Mouse (Mus musculus): ENCODE results near the gene Luzp1. TPM values are rescaled to one million over a fixed set of nuclear protein-coding genes. Genes with fewer than 3 reads are reported as not detected.

Gene Luzp1
- polyA plus RNA-seq, 1 experiment from 2014 or later: 140 TPM

GRCm38 (mm10) chr4:136546279-136547045 is 76.9 kb downstream of the Luzp1 start:
- no peak for TF ChIP-seq CTCF (IDR thresholded peaks at IDR 0.05; ENCODE audit: low read depth)
- Histone ChIP-seq H3K9me3 (ENCODE audit: low read depth, low read length) (no peaks in the 10 kb centered on the region), H3K27ac (ENCODE audit: low read depth) (no peak overlapping the region), H3K4me2 (no peak overlapping the region), H3K36me3 (ENCODE audit: insufficient read depth) (peaks cover 99% of the 10 kb centered on the region), H3K4me3 (ENCODE audit: low read depth, low read length) (no peak overlapping the region), H3K27me3 (ENCODE audit: insufficient read depth, low read length) (no peaks in the 10 kb centered on the region), H3K4me1 (ENCODE audit: insufficient read depth) (no peaks in the 10 kb centered on the region), H3K9ac (no peak overlapping the region)
- ATAC-seq (ENCODE audit: insufficient read depth) (no peak), DNase-seq (no peak)
- WGBS: 58% methylated on average over 3 of the region's 3 CpGs

DNA sequence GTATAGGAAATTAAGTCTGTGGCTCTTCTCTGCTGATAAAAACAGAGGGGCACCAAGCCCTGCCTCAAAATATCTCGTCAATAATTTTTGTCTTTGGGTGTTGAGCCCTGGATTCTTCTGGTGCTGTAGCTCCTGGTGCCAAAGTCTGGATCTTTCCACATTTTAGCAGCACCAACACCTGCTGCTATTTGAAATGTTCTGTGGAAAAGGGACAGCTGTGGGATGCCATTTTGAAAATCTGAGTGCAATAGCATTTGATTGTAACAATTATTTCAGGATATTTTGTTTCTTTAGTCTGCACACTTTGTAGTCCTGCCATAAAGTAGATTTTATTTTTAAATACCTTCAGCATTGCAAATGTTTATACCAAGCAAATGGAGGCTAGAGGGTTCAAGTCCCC is 78.2 kb downstream of the Luzp1 start:
- WGBS: 84% methylated on average over 1 of the region's 1 CpGs
- H3K4me2 ChIP-seq: no peak overlapping the region
- H3K4me3 ChIP-seq (ENCODE audit: low read depth, low read length): no peak overlapping the region
- DNase-seq: no peak
- H3K27me3 ChIP-seq (ENCODE audit: insufficient read depth, low read length): no peaks in the 10 kb centered on the region
- ATAC-seq (ENCODE audit: insufficient read depth): no peak
- H3K27ac ChIP-seq (ENCODE audit: low read depth): no peak overlapping the region
- H3K4me1 ChIP-seq (ENCODE audit: insufficient read depth): no peaks in the 10 kb centered on the region
- no peaks in the 10 kb centered on the region for H3K9me3 ChIP-seq (ENCODE audit: low read depth, low read length)
- no peak for TF ChIP-seq CTCF (IDR thresholded peaks at IDR 0.05; ENCODE audit: low read depth)
- H3K9ac ChIP-seq: no peak overlapping the region
- H3K36me3 ChIP-seq (ENCODE audit: insufficient read depth): peaks cover 99% of the 10 kb centered on the region

DNA sequence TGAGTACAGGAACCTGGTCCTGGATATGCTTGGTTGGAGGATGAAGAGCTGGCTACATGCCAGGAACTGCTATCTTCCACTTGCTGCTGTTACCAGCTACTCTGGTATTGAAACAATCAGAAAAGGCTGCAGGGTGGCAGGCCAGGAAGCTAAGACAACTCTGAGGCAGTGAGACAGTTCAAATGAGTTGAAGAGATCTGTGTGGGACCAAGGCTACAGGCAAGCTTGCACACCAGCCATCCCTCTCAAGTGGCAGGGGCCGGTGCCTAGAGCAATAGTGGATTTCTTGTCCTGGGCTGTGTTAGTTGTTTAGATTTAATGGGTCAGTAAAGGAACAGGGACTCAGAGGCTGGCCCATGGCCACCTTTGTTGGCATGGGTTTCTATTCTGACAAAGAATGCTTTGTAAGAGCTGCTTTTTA is 78.8 kb downstream of the Luzp1 start:
- Histone ChIP-seq H3K9ac (no peak overlapping the region), H3K27ac (ENCODE audit: low read depth) (no peak overlapping the region), H3K4me1 (ENCODE audit: insufficient read depth) (no peaks in the 10 kb centered on the region), H3K36me3 (ENCODE audit: insufficient read depth) (peaks cover 99% of the 10 kb centered on the region), H3K27me3 (ENCODE audit: insufficient read depth, low read length) (no peaks in the 10 kb centered on the region), H3K9me3 (ENCODE audit: low read depth, low read length) (no peaks in the 10 kb centered on the region), H3K4me3 (ENCODE audit: low read depth, low read length) (no peak overlapping the region), H3K4me2 (no peak overlapping the region)
- peak; percentile 36 for DNase-seq
- TF ChIP-seq CTCF (IDR thresholded peaks at IDR 0.05; ENCODE audit: low read depth): no peak
- WGBS: 85% methylated on average over 1 of the region's 1 CpGs
- ATAC-seq (ENCODE audit: insufficient read depth): no peak

- H3K27me3 ChIP-seq (ENCODE audit: insufficient read depth, low read length): no peaks in the 10 kb centered on the region
- no peaks in the 10 kb centered on the region for H3K9me3 ChIP-seq (ENCODE audit: low read depth, low read length)
- H3K4me3 ChIP-seq (ENCODE audit: low read depth, low read length): no peak overlapping the region
- ATAC-seq (ENCODE audit: insufficient read depth): no peak
- H3K9ac ChIP-seq: no peak overlapping the region
- peaks cover 96% of the 10 kb centered on the region for H3K36me3 ChIP-seq (ENCODE audit: insufficient read depth)
- no peak overlapping the region for H3K27ac ChIP-seq (ENCODE audit: low read depth)
- no peak overlapping the region for H3K4me2 ChIP-seq
- no peak for TF ChIP-seq CTCF (IDR thresholded peaks at IDR 0.05; ENCODE audit: low read depth)
- no peak for DNase-seq
- H3K4me1 ChIP-seq (ENCODE audit: insufficient read depth): no peaks in the 10 kb centered on the region
- 71% methylated on average over 1 of the region's 1 CpGs for WGBS
Observed at GRCm38 (mm10) chr4:136553108-136553507, 83.5 kb downstream of the Luzp1 start.

- H3K27ac ChIP-seq (ENCODE audit: low read depth): no peak overlapping the region
- no peaks in the 10 kb centered on the region for H3K9me3 ChIP-seq (ENCODE audit: low read depth, low read length)
- no peak overlapping the region for H3K4me2 ChIP-seq
- H3K36me3 ChIP-seq (ENCODE audit: insufficient read depth): peaks cover 86% of the 10 kb centered on the region
- H3K27me3 ChIP-seq (ENCODE audit: insufficient read depth, low read length): no peaks in the 10 kb centered on the region
- TF ChIP-seq CTCF (IDR thresholded peaks at IDR 0.05; ENCODE audit: low read depth): no peak
- WGBS: 80% methylated on average over 2 of the region's 2 CpGs
- H3K9ac ChIP-seq: no peak overlapping the region
- H3K4me1 ChIP-seq (ENCODE audit: insufficient read depth): no peaks in the 10 kb centered on the region
- H3K4me3 ChIP-seq (ENCODE audit: low read depth, low read length): no peak overlapping the region
- DNase-seq (no peak), ATAC-seq (ENCODE audit: insufficient read depth) (no peak)
Observed at GRCm38 (mm10) chr4:136557638-136558037, 88.1 kb downstream of the Luzp1 start.

GRCm38 (mm10) chr4:136559690-136560089 is 90.1 kb downstream of the Luzp1 start:
- Histone ChIP-seq H3K9ac (no peak overlapping the region), H3K4me1 (ENCODE audit: insufficient read depth) (no peaks in the 10 kb centered on the region), H3K4me3 (ENCODE audit: low read depth, low read length) (no peak overlapping the region), H3K9me3 (ENCODE audit: low read depth, low read length) (no peaks in the 10 kb centered on the region), H3K4me2 (no peak overlapping the region), H3K27ac (ENCODE audit: low read depth) (no peak overlapping the region), H3K36me3 (ENCODE audit: insufficient read depth) (peaks cover 84% of the 10 kb centered on the region), H3K27me3 (ENCODE audit: insufficient read depth, low read length) (no peaks in the 10 kb centered on the region)
- no peak for TF ChIP-seq CTCF (IDR thresholded peaks at IDR 0.05; ENCODE audit: low read depth)
- 80% methylated on average over 2 of the region's 2 CpGs for WGBS
- ATAC-seq (ENCODE audit: insufficient read depth) (no peak), DNase-seq (no peak)

DNA sequence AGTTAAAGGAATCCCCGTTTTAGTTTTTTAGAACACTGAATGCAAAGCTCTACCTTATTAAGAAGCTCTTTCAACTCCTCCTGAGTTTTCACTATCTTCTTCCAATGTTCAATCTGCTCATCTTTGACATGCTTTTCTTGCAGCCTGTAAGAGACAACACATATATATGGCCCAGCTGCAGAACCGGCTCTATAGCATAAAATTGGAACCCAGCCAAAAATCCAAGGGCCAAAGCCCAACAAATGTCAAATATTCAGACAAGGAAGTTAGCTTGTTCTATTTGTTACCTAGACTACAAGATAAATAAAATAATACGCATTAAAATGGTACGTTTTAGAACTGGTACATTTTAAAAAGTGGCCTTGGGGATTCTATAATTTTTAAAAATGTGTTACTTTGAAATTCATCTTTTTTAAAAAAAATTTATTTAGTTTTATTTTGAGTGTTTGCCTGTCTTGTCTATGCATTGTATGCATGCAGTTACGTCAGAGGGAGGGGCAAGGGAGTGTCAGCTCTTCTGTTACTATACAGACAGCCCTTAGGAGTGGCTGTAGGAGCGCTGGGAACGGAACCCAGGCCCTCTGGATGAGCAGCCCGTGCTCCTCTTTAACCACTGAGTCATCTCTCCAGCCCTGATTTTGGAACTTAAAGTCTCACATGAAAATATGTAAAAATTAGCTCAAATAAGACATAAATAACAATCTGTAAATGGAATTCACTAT is 90.9 kb downstream of the Luzp1 start:
- 67% methylated on average over 8 of the region's 8 CpGs for WGBS
- Histone ChIP-seq H3K4me3 (ENCODE audit: low read depth, low read length) (no peak overlapping the region), H3K36me3 (ENCODE audit: insufficient read depth) (peaks cover 85% of the 10 kb centered on the region), H3K9me3 (ENCODE audit: low read depth, low read length) (no peaks in the 10 kb centered on the region), H3K27me3 (ENCODE audit: insufficient read depth, low read length) (no peaks in the 10 kb centered on the region), H3K4me1 (ENCODE audit: insufficient read depth) (no peaks in the 10 kb centered on the region), H3K4me2 (no peak overlapping the region), H3K9ac (no peak overlapping the region), H3K27ac (ENCODE audit: low read depth) (0 out of 2 replicates have a peak overlapping the region, but pooled peaks have one; percentile 38)
- peak; percentile 80 for DNase-seq
- TF ChIP-seq CTCF (IDR thresholded peaks at IDR 0.05; ENCODE audit: low read depth): no peak
- ATAC-seq (ENCODE audit: insufficient read depth): no peak

Measured in lung, embryonic 14.5 days (tissue).